Mouse (Mus musculus): Measurements from ENCODE around the gene Serpine1. TPM values are rescaled to one million over a fixed set of nuclear protein-coding genes. Genes with fewer than 3 reads are reported as not detected.

Gene Serpine1
- total RNA-seq, 2 experiments from 2014 or later = 1.2 to 1.9 TPM

DNA sequence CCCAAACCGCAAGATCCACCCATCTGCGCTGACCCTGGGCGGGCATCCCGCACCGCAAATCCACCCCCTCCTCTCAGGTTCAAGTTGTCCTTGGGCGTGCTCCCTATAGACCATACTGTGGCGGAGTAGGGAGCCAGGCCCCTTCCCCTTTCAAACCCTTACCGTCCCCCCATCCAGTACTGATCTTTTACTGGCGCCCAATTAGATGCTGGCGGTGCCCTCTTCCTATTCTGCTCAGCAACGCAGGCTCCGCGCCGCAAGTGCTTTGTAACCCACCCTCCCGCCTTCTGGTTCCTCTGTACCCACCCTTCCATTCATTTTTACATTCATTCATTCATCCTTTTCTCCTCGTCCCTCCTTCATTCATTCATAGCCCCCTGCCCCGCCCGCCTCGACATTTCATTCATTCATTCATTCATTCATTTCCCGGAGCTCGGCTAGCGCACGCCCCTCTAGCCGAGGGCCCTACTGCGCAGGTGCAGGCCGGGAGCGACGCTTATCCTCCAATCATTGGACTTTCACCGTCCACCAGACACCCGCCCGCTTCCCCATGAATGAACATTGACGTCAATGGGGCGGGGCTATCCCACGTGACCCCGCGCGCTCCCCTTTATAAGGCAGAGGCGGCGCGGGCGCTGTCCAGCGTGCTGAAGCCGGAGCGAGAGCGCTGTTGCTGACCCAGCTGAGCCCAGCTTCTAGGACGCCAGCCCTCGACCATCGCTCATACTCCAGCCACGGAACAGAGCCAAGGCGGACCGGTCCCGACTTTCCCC, 42.2 kb downstream of the Serpine1 start:
- intact Hi-C loops (cut with DNase I; ENCODE audit: low total_unique reads) = no loop called here

DNA sequence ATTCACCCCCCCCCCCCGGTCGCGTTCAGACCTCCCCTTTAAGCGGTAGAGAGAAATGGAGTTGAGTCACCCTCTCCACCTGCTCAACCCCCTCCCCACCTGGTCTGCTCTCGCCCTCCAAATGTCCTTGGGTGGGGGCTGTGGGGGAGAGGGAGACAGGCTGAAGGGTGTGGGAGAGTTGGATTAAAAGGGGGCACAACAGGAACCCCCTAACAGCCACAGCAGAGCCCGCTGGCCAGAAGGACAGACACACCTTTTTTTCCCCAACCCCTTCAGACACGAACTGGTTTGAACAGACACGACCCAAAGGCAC, 42.8 kb downstream of the Serpine1 start:
- no peak for DNase-seq
- intact Hi-C loops (cut with DNase I; ENCODE audit: low total_unique reads) = no loop called here

More for the DNA sequence above, 42.2 kb downstream of the Serpine1 start:
- peak; percentile 96 for DNase-seq

DNA sequence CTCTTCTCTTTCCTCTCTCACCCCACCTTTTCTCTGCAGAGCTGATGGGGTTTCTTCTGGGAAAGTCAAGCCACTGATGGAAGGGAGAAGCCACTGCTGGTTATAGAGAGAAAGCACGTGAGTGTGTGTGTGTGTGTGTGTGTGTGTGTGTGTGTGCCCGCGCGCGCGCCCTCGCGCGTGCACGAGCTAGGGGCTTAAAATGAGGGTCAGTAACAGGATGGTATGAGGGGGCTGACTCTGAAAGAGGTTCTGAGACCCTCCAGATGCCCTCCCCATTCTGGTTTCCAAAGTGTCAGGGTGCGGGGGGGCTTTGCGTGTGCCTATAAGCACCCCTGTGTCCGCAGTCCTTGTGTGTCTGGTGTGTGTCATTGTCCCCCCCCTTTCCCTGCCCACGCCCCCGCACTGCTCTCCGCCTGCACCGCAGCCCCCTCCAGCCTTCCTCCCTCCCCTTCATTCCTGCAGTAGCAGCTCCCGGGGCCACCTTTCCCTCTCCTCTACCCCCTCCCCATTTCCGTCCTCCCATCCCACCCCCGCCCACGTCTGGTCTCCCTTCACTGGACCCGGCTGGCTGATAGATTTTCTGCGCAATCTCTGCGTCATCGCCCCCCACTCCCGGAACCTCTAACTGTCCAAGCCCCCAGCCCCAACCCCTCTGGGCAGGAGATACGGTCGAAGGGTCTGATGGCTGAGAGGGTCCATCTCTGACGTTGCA, 43.4 kb downstream of the Serpine1 start:
- intact Hi-C loops (cut with DNase I; ENCODE audit: low total_unique reads) = no loop called here

DNA sequence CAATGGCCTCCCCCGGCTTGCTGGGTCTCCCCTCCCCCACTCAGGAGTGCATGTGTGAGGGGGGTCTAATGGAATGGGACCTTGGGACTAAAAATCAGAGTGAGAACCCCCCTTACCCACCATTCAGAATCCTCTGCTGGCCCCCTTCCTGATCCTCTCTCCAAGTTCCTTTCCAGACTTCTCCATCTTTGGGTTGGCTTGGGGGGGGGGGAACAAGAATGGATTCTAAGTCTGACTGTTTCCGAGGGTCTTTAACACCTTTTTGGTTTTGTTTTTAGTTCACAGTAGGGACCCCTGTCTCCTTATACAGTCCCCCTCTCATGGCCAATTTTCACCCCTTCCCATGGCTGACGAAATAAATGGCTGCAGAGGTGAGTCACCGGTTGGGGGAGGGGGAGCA, 46.0 kb downstream of the Serpine1 start, which contains the start of gene Vgf:
Vgf (plus strand) TSS at position 301 of the 400 bp plus-strand sequence.
- intact Hi-C loops (cut with DNase I; ENCODE audit: low total_unique reads) = loop anchor here (2.0 kb wide), 1 partner anchor 81 kb away; no protein-coding TSS in a partner anchor

More for the DNA sequence above, 43.4 kb downstream of the Serpine1 start:
- no peak for DNase-seq

DNA sequence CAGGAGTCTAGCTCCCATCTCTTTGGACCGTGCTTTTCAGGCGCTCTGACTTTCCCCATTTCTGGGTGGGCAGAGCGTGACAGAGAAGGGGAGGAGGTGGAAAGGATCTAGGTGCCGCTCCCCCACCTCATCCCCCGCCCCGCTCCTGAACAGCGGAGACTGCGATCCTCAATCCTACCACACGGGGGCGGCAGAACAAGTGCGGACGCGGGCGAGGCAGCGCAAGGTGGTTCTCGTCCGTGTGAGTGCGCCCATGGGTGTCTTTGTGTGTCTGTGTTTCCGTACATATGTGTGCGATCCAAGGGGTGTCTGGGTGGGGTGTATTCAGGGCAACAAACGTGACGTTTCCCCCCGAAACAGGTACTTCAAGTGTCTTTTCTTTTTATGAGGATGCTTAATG, 46.9 kb downstream of the Serpine1 start:
- intact Hi-C loops (cut with DNase I; ENCODE audit: low total_unique reads) = no loop called here
- peak; percentile 77 for DNase-seq

More for the DNA sequence above, 46.0 kb downstream of the Serpine1 start, which contains the start of gene Vgf:
- DNase-seq = no peak

DNA sequence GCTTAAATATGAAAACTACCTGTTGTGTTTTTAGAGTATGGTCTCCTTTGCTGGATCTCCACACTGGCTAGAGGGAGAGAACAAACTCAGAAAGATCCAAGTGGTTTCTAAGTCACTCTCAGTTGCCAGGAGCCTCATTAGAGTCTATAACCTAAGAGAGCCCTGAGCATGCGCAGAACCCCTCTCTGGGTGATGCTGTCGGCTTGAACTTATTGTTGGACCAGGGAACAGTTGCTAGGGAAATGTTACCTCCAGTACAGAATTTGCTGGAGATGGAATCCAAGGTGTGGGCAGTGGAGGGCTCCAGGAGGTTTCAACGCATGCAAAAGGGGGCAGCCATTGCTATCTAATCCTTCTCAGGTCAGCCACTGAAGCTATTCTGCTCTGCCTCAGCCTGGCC, 47.8 kb downstream of the Serpine1 start:
- intact Hi-C loops (cut with DNase I; ENCODE audit: low total_unique reads) = no loop called here

DNA sequence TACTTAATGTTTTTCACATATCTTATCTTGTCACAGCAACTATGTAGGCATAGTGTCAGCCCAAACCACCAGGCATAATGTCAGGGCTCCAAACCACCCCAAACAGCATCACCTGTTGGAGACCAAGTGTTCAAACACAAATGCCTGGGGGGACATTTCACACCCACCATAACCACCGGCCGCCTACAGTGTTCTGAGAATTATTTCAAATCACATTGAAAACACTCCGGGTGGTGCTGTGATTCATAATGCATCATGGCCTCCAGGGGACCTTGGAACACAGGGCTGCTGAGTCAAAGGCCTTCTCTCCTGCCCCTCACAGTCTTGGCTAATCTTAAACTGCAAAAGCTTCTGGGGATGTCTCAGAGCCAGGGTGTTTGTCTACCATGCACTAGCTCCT, 56.2 kb downstream of the Serpine1 start:
- no peak for DNase-seq
- intact Hi-C loops (cut with DNase I; ENCODE audit: low total_unique reads) = no loop called here

More for the DNA sequence above, 47.8 kb downstream of the Serpine1 start:
- no peak for DNase-seq

DNA sequence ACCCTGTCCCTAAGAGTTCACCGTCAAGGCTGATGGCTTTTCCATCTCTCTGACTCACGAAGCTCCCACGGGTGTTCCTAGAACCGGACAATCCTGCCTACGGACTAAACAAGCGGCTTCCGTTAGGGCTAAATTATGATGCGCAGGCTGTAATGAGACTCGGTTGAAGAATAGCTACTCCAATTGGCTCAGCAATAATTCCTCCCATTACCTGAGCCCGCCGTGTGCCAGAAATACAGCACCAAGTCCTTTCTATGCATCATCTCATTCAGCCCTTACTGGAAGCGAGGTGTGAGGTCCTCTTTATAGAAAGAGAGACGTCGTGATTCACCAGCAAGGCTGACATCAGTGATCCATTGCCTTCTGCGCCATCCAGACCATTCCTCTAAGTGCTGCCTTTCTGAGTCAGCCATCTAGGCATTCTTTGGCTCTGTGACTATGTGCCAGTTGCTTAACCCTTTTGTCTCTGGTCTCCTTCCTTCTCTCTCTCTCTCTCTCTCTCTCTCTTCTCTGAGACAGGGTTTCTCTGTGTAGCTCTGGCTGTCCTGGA, 59.6 kb downstream of the Serpine1 start:
- intact Hi-C loops (cut with DNase I; ENCODE audit: low total_unique reads) = no loop called here
- no peak for DNase-seq

Other genes with a start within 250 kb of the Serpine1 start
- gene Col26a1, start 189.1 kb downstream of the Serpine1 start, total RNA-seq (2021) = 10 to 100 TPM; 11.7 to 13.5 TPM
- 1 to 10 TPM; 5.4 to 6.2 TPM for gene Ift22, start 164.1 kb downstream of the Serpine1 start, total RNA-seq (2021)
- gene Fis1, start 119.0 kb downstream of the Serpine1 start, total RNA-seq (2021) = 100 to 1,000 TPM; 154 to 159 TPM
- gene Cldn15, start 105.7 kb downstream of the Serpine1 start, total RNA-seq (2021) = 1 to 10 TPM; 2.0 to 2.1 TPM
- 10 to 100 TPM; 21.8 to 24.3 TPM for gene Plod3, start 85.2 kb downstream of the Serpine1 start, total RNA-seq (2021)
- 10 to 100 TPM; 49.2 to 51.1 TPM for gene Znhit1, start 84.2 kb downstream of the Serpine1 start, total RNA-seq (2021)
- gene Vgf, start 45.9 kb downstream of the Serpine1 start, total RNA-seq (2021) = not detected
- 10 to 100 TPM; 24.3 to 26.0 TPM for gene Ap1s1, start 26.1 kb downstream of the Serpine1 start, total RNA-seq (2021)
- gene Trim56, start 43.9 kb upstream of the Serpine1 start, total RNA-seq (2021) = 1 to 10 TPM; 7.6 to 9.1 TPM
- gene Muc3, start 77.1 kb upstream of the Serpine1 start, total RNA-seq (2021) = not detected
- under 1 TPM; 0.21 to 0.31 TPM for gene Muc3a, start 140.1 kb upstream of the Serpine1 start, total RNA-seq (2021)
- gene Ache, start 215.3 kb upstream of the Serpine1 start, total RNA-seq (2021) = 10 to 100 TPM; 48.8 to 59.8 TPM
- gene Ufsp1, start 222.4 kb upstream of the Serpine1 start, total RNA-seq (2021) = 10 to 100 TPM; 30.5 to 36.3 TPM
- gene Srrt, start 235.4 kb upstream of the Serpine1 start, total RNA-seq (2021) = 10 to 100 TPM; 39.0 to 40.6 TPM
- 1 to 10 TPM; 7.9 to 9.6 TPM for gene Trip6, start 242.1 kb upstream of the Serpine1 start, total RNA-seq (2021)

Data from gastrocnemius, postnatal 14 days (tissue).